Mouse (Mus musculus): ENCODE data around the gene Nupl1.

- TF ChIP-seq GATA1 (IDR thresholded peaks at IDR 0.05; ENCODE audit: borderline replicate concordance, low read length), result no peak
- no peak for TF ChIP-seq CTCF (IDR thresholded peaks at IDR 0.05; ENCODE audit: low read depth, low read length)
- no peak for TF ChIP-seq TAL1 (conservative IDR thresholded peaks at IDR 0.05; ENCODE audit: low read depth, low read length)
- TF ChIP-seq GATA2 (IDR thresholded peaks at IDR 0.05; ENCODE audit: borderline replicate concordance, low read depth, low read length), result no peak
- no peak for TF ChIP-seq POLR2AphosphoS5 (IDR thresholded peaks at IDR 0.05; ENCODE audit: insufficient replicate concordance, low read depth, low read length)
Measured at GRCm38 (mm10) chr14:60143234-60143633, 108.0 kb downstream of the Nupl1 start.
